In genomic region chr2:142902905-142903895, GRCm38 (mm10) we compare ENCODE assay signal across 8 mouse cellular contexts. TPM values are rescaled to one million over a fixed set of nuclear protein-coding genes. Genes with fewer than 3 reads are reported as not detected.
A peak's percentile ranks its signal among the peaks of the same experiment; 100 is the strongest.
DNase-seq lines count a peak whose midpoint lies in the region; ATAC-seq and TF ChIP-seq lines count a peak whose summit lies in the region.

No protein-coding gene starts in this region.

- DNase-seq in cerebellum, adult 11 months: peak; percentile 92
- DNase-seq in forebrain, embryonic 14.5 days (ENCODE audit: low spot score): peak; percentile 95
- DNase-seq in heart, postnatal 14 days: peak; percentile 94
- DNase-seq in layer of hippocampus, adult 11-12 months (ENCODE audit: low spot score): peak; percentile 93
- DNase-seq in lung, adult 18-20 months: peak; percentile 96 to 97
- peak; percentile 94 for DNase-seq in testis, postnatal 14 days (ENCODE audit: low spot score)

- H3K9ac ChIP-seq in ES-Bruce4 (ENCODE audit: low read depth, poor library complexity, severe bottlenecking): peak overlapping the region; percentile 67
- peak overlapping the region; percentile 14; the same call in 1 of the 2 replicates for H3K9ac ChIP-seq in forebrain, embryonic 14.5 days (ENCODE audit: low read length)
- H3K9ac ChIP-seq in neural tube, embryonic 15.5 days (replicated peaks): peak overlapping the region; percentile 47

- TF ChIP-seq CTCF in ES-Bruce4 (IDR thresholded peaks at IDR 0.05; ENCODE audit: low read depth, low read length): no peak

- H3K4me2 ChIP-seq in forebrain, embryonic 14.5 days (ENCODE audit: low read length): peak overlapping the region; percentile 51
- H3K4me2 ChIP-seq in neural tube, embryonic 15.5 days: peak overlapping the region; percentile 82

- TF ChIP-seq POLR2A in ES-Bruce4 (IDR thresholded peaks at IDR 0.05; ENCODE audit: insufficient read depth, low read length): no peak

- H3K36me3 ChIP-seq in ES-Bruce4 (ENCODE audit: control insufficient read depth, insufficient read depth, low read length, poor library complexity, severe bottlenecking): no peaks in the 10 kb centered on the region
- H3K36me3 ChIP-seq in forebrain, embryonic 14.5 days (ENCODE audit: control insufficient read depth, insufficient read depth, low read length): no peaks in the 10 kb centered on the region
- no peaks in the 10 kb centered on the region for H3K36me3 ChIP-seq in neural tube, embryonic 15.5 days

- ATAC-seq in forebrain, embryonic 14.5 days: peak; percentile 96
- ATAC-seq in neural tube, embryonic 15.5 days (ENCODE audit: low FRiP score): peak; percentile 94

- H3K9me3 ChIP-seq in ES-Bruce4 (replicated peaks; ENCODE audit: control insufficient read depth, insufficient read depth, low read length, poor library complexity, severe bottlenecking): no peaks in the 10 kb centered on the region
- no peaks in the 10 kb centered on the region for H3K9me3 ChIP-seq in forebrain, embryonic 14.5 days (replicated peaks; ENCODE audit: control insufficient read depth, low read length)
- no peaks in the 10 kb centered on the region for H3K9me3 ChIP-seq in neural tube, embryonic 15.5 days (replicated peaks)

- 9% methylated on average over 34 of the region's 34 CpGs for WGBS in forebrain, embryonic 14.5 days
- 6% methylated on average over 34 of the region's 34 CpGs for WGBS in neural tube, embryonic 15.5 days

- H3K4me1 ChIP-seq in ES-Bruce4 (ENCODE audit: control insufficient read depth, insufficient read depth, low read length): peaks cover 2% of the 10 kb centered on the region
- peaks cover 7% of the 10 kb centered on the region; the same call in 1 of the 2 replicates for H3K4me1 ChIP-seq in forebrain, embryonic 14.5 days (ENCODE audit: control insufficient read depth, insufficient read depth, low read length)
- peaks cover 22% of the 10 kb centered on the region for H3K4me1 ChIP-seq in neural tube, embryonic 15.5 days

- H3K4me3 ChIP-seq in ES-Bruce4 (ENCODE audit: low read depth, low read length): peak overlapping the region; percentile 49
- peak overlapping the region; percentile 37 for H3K4me3 ChIP-seq in forebrain, embryonic 14.5 days (ENCODE audit: low read depth, low read length)
- peak overlapping the region; percentile 50 for H3K4me3 ChIP-seq in neural tube, embryonic 15.5 days (replicated peaks)

- no peak overlapping the region for H3K27ac ChIP-seq in ES-Bruce4 (ENCODE audit: insufficient read depth, low read length)
- no peak overlapping the region for H3K27ac ChIP-seq in forebrain, embryonic 14.5 days (ENCODE audit: low read depth, low read length)
- H3K27ac ChIP-seq in neural tube, embryonic 15.5 days (replicated peaks): peak overlapping the region; percentile 75

- intact Hi-C loops in heart, postnatal 14 days (cut with DNase I): loop anchor here (5.0 kb wide), 1 partner anchor 159 kb away; the partner anchor contains the start of gene Snrpb2

- no peaks in the 10 kb centered on the region for H3K27me3 ChIP-seq in ES-Bruce4 (ENCODE audit: control insufficient read depth, insufficient read depth, low read length, poor library complexity, severe bottlenecking)
- H3K27me3 ChIP-seq in forebrain, embryonic 14.5 days (replicated peaks; ENCODE audit: control insufficient read depth, insufficient read depth, low read length): no peaks in the 10 kb centered on the region
- no peaks in the 10 kb centered on the region for H3K27me3 ChIP-seq in neural tube, embryonic 15.5 days (replicated peaks)

- peak; percentile 67; the same call in 1 of the 2 replicates for TF ChIP-seq EP300 in ES-Bruce4 (IDR thresholded peaks at IDR 0.05; ENCODE audit: insufficient read depth, low read depth, low read length)

RNA-seq across cellular contexts. Expression of gene Kif16b, which starts 1.9 kb away (rescaled TPM):
- polyA plus RNA-seq in ES-Bruce4 (2011; ENCODE audit: insufficient read depth, insufficient read length, low read depth, missing spikeins): 13.3 and 14.3 TPM in 2 replicates
- 2.3 and 3.0 TPM in 2 replicates for polyA plus RNA-seq in forebrain, embryonic 14.5 days (2014; fragmentation: Nextera tagmentation; extraction: Ambion mirVana)
- total RNA-seq in heart, postnatal 14 days (2021): 10 to 100 TPM; 24.0 to 24.2 TPM
- polyA plus RNA-seq in neural tube, embryonic 15.5 days (2015; fragmentation: Nextera tagmentation; extraction: Ambion mirVana): 3.1 and 4.0 TPM in 2 replicates

Comparison
In these comparisons a context has a peak if more than half of its experiments do, and no peak if none do; other contexts are left out.
1. H3K9ac ChIP-seq: peak in every context shown above with its lines; median percentile 67 in ES-Bruce4; 47 in neural tube, embryonic 15.5 days; 14 in forebrain, embryonic 14.5 days.